Mouse (Mus musculus): ENCODE data around the gene Oaz3. TPM values are rescaled to one million over a fixed set of nuclear protein-coding genes. Genes with fewer than 3 reads are reported as not detected.

The Oaz3 gene
- polyA plus RNA-seq, 1 experiment from 2014 or later: 1.0 TPM

DNA sequence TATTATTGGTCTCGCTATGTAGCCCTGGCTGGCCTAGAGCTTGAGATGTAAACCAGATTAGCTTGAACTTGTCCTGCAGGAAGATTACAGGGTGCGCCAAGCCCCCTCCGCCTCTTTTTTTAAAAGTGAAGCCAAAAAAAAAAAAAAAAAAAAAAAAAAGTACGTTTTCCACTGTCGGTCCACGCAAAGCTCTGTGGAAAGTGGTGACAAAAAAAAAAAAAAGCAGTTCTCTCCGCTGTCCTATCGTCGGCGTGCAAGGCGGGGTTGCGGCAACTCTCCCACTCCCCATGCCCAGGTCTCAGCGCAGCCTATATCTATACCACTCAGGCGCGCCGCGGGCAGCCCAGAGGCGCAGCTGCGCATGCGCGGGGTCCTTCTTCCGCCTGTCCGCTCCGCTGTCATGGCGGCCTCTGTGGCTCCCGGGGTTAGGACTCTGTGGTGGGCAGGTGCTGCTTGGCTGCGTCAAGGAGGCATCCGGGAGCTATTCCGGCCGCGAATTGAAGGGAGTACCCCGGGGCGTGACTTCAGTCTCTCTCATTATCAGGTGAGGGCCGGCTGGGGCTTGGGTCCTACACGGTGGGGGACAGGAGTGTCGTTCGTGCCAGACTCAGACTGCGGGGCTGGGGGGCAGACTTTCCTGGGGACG, 641 bp downstream of the Oaz3 start, which contains the start of gene Mrpl9:
Gene Mrpl9 (plus strand): TSS at position 368 of the 646 bp plus-strand sequence.
- peak within 1 kb of the TSS; percentile 94 for H3K9ac ChIP-seq
- no peaks in the 10 kb centered on the region for H3K27me3 ChIP-seq
- H3K4me3 ChIP-seq (replicated peaks): peak within 1 kb of the TSS; percentile 96
- peak; percentile 98 for ATAC-seq (ENCODE audit: low FRiP score)
- no peaks in the 10 kb centered on the region for H3K9me3 ChIP-seq
- WGBS: under 1% methylated on average over 38 of the region's 39 CpGs
- H3K36me3 ChIP-seq (replicated peaks): peaks cover 36% of the 10 kb centered on the region
- H3K27ac ChIP-seq: peak within 1 kb of the TSS; percentile 74
- H3K4me1 ChIP-seq: peaks cover 15% of the 10 kb centered on the region
- H3K4me2 ChIP-seq: peak within 1 kb of the TSS; percentile 93

DNA sequence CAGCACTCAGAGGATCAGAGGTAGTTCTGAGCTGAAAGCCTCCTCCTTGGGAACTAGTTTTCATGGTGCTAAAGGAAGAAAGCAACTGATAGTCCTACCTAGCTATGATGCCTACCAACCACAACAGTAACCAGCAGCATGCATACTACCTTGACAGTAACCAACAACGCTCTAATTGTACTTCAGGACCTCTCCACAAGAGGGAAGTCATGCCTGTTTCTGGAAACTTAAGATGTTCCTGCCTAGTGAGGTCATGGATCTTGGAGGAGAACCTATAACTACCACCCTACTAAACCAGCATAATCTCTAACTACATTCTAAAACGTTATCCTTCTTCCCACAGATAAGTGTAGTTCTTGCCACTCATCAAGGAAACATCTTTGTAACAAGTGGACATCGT, 2.5 kb downstream of the Oaz3 start:
- H3K36me3 ChIP-seq (replicated peaks): peaks cover 17% of the 10 kb centered on the region
- ATAC-seq (ENCODE audit: low FRiP score): no peak
- peaks cover 15% of the 10 kb centered on the region for H3K4me1 ChIP-seq
- no peak overlapping the region for H3K27ac ChIP-seq
- H3K4me3 ChIP-seq (replicated peaks): no peak overlapping the region
- 41% methylated on average over 3 of the region's 3 CpGs for WGBS
- H3K4me2 ChIP-seq: no peak overlapping the region
- H3K27me3 ChIP-seq: no peaks in the 10 kb centered on the region
- no peaks in the 10 kb centered on the region for H3K9me3 ChIP-seq
- no peak overlapping the region for H3K9ac ChIP-seq

GRCm38 (mm10) chr3:94436420-94436819, 7.3 kb downstream of the Oaz3 start:
- Histone ChIP-seq H3K4me3 (replicated peaks) (no peak overlapping the region), H3K27ac (no peak overlapping the region), H3K9me3 (no peaks in the 10 kb centered on the region), H3K27me3 (no peaks in the 10 kb centered on the region), H3K9ac (no peak overlapping the region), H3K4me2 (no peak overlapping the region), H3K4me1 (no peaks in the 10 kb centered on the region), H3K36me3 (replicated peaks) (no peaks in the 10 kb centered on the region)
- no peak for ATAC-seq (ENCODE audit: low FRiP score)
- WGBS: 86% methylated on average over 9 of the region's 9 CpGs

DNA sequence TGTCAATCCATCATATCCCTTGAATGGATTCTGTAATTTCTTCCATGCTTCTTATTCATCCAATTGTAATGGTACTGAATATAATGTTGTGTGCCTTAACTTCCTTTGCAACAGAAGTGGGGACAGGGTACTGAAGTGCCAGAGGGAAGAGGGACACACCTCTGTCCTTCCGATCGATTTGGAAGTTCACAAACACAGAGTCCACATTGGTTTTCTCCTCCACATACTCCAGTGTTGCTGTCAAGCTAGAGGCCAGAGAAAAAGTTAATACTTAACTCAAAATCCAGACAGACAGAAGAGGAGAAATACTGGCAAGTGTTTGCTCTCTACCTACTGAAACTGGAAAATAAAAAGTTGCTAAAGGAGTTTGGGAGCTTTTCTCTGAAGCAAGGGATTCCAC, 9.4 kb downstream of the Oaz3 start:
- H3K4me2 ChIP-seq: no peak overlapping the region
- 91% methylated on average over 2 of the region's 2 CpGs for WGBS
- H3K4me3 ChIP-seq (replicated peaks): no peak overlapping the region
- no peak for ATAC-seq (ENCODE audit: low FRiP score)
- H3K36me3 ChIP-seq (replicated peaks): 0 out of 2 replicates have a peak, but pooled peaks cover 6% of the 10 kb centered on the region
- H3K9me3 ChIP-seq: no peaks in the 10 kb centered on the region
- no peaks in the 10 kb centered on the region for H3K4me1 ChIP-seq
- no peak overlapping the region for H3K27ac ChIP-seq
- no peak overlapping the region for H3K9ac ChIP-seq
- H3K27me3 ChIP-seq: no peaks in the 10 kb centered on the region

DNA sequence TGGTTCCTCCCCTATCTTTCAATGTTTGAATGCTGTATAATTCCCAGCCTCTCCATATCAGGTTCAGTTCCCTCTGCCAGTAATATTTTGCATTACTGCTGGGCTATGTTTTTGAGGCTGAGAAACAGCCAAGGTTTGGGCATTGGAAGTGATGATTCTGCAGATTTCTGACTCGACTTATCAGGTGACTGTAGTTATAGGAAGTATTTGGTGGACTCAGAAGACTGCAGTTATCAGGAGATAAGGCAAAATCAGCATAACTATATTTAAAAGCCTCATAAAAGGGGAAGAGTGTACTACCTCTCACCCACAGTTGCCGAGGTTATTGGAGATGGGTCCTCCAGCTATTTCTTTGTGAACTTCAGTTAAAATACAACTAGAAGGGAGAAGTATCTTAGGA, 12.7 kb downstream of the Oaz3 start:
- Histone ChIP-seq H3K4me2 (no peak overlapping the region), H3K27ac (no peak overlapping the region), H3K9ac (no peak overlapping the region), H3K27me3 (no peaks in the 10 kb centered on the region), H3K4me1 (no peaks in the 10 kb centered on the region), H3K36me3 (replicated peaks) (peaks cover 19% of the 10 kb centered on the region), H3K9me3 (no peaks in the 10 kb centered on the region), H3K4me3 (replicated peaks) (no peak overlapping the region)
- ATAC-seq (ENCODE audit: low FRiP score): no peak
- 91% methylated on average over 2 of the region's 2 CpGs for WGBS

GRCm38 (mm10) chr3:94413031-94413679, 30.6 kb downstream of the Oaz3 start, which contains the start of gene Tdrkh:
TSS of gene Tdrkh (plus strand) at chr3:94413273.
- Histone ChIP-seq H3K27me3 (no peaks in the 10 kb centered on the region), H3K36me3 (replicated peaks) (no peaks in the 10 kb centered on the region), H3K4me2 (peak within 1 kb of the TSS; percentile 92), H3K4me3 (replicated peaks) (peak within 1 kb of the TSS; percentile 58), H3K9ac (peak within 1 kb of the TSS; percentile 69), H3K4me1 (peaks cover 19% of the 10 kb centered on the region), H3K9me3 (no peaks in the 10 kb centered on the region), H3K27ac (peak within 1 kb of the TSS; percentile 83)
- WGBS: 6% methylated on average over 52 of the region's 52 CpGs
- peak; percentile 99 for ATAC-seq (ENCODE audit: low FRiP score)

GRCm38 (mm10) chr3:94412530-94412929, 31.2 kb downstream of the Oaz3 start:
- H3K4me3 ChIP-seq (replicated peaks): peak overlapping the region; percentile 58
- H3K4me2 ChIP-seq: peak overlapping the region; percentile 92
- H3K27me3 ChIP-seq: no peaks in the 10 kb centered on the region
- no peaks in the 10 kb centered on the region for H3K36me3 ChIP-seq (replicated peaks)
- no peak; the same call in 1 of the 2 replicates for ATAC-seq (ENCODE audit: low FRiP score)
- H3K9ac ChIP-seq: peak overlapping the region; percentile 69
- peaks cover 19% of the 10 kb centered on the region for H3K4me1 ChIP-seq
- WGBS: 8% methylated on average over 25 of the region's 25 CpGs
- peak overlapping the region; percentile 83 for H3K27ac ChIP-seq
- no peaks in the 10 kb centered on the region for H3K9me3 ChIP-seq

- H3K4me2 ChIP-seq: no peak overlapping the region
- no peaks in the 10 kb centered on the region for H3K9me3 ChIP-seq
- no peak overlapping the region for H3K9ac ChIP-seq
- WGBS: 73% methylated on average over 4 of the region's 4 CpGs
- H3K36me3 ChIP-seq (replicated peaks): no peaks in the 10 kb centered on the region
- H3K4me1 ChIP-seq: peaks cover 9% of the 10 kb centered on the region
- H3K4me3 ChIP-seq (replicated peaks): no peak overlapping the region
- peaks cover 8% of the 10 kb centered on the region; the same call in 1 of the 2 replicates for H3K27me3 ChIP-seq
- no peak overlapping the region for H3K27ac ChIP-seq
- ATAC-seq (ENCODE audit: low FRiP score): no peak
Measured at GRCm38 (mm10) chr3:94405561-94405960, 38.2 kb downstream of the Oaz3 start.

- no peaks in the 10 kb centered on the region for H3K9me3 ChIP-seq
- H3K9ac ChIP-seq: no peak overlapping the region
- ATAC-seq (ENCODE audit: low FRiP score): 0 out of 2 replicates have a peak, but pooled peaks have one; percentile 62
- H3K27me3 ChIP-seq: peaks cover 15% of the 10 kb centered on the region; the same call in 1 of the 2 replicates
- H3K4me3 ChIP-seq (replicated peaks): no peak overlapping the region
- H3K27ac ChIP-seq: no peak overlapping the region
- 35% methylated on average over 7 of the region's 7 CpGs for WGBS
- no peak overlapping the region for H3K4me2 ChIP-seq
- no peaks in the 10 kb centered on the region for H3K36me3 ChIP-seq (replicated peaks)
- peaks cover 17% of the 10 kb centered on the region for H3K4me1 ChIP-seq
Measured at GRCm38 (mm10) chr3:94404366-94405054, 39.2 kb downstream of the Oaz3 start.

DNA sequence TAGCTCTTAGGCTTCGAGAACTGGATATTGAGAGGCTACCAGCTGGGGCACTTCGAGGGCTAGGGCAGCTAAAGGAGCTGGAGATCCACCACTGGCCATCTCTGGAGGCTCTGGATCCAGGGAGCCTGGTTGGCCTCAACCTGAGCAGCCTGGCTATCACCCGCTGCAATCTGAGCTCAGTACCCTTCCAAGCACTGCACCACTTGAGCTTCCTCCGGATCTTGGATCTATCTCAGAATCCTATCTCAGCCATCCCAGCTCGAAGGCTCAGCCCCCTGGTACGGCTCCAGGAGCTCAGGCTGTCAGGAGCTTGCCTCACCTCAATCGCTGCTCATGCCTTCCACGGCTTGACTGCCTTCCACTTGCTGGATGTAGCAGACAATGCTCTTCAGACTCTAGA, 41.3 kb downstream of the Oaz3 start:
- H3K4me3 ChIP-seq (replicated peaks): no peak overlapping the region
- no peaks in the 10 kb centered on the region for H3K9me3 ChIP-seq
- peaks cover 23% of the 10 kb centered on the region for H3K27me3 ChIP-seq
- no peak overlapping the region for H3K27ac ChIP-seq
- H3K36me3 ChIP-seq (replicated peaks): no peaks in the 10 kb centered on the region
- 76% methylated on average over 8 of the region's 8 CpGs for WGBS
- no peak overlapping the region for H3K4me2 ChIP-seq
- no peak overlapping the region for H3K9ac ChIP-seq
- peaks cover 26% of the 10 kb centered on the region for H3K4me1 ChIP-seq
- ATAC-seq (ENCODE audit: low FRiP score): no peak

DNA sequence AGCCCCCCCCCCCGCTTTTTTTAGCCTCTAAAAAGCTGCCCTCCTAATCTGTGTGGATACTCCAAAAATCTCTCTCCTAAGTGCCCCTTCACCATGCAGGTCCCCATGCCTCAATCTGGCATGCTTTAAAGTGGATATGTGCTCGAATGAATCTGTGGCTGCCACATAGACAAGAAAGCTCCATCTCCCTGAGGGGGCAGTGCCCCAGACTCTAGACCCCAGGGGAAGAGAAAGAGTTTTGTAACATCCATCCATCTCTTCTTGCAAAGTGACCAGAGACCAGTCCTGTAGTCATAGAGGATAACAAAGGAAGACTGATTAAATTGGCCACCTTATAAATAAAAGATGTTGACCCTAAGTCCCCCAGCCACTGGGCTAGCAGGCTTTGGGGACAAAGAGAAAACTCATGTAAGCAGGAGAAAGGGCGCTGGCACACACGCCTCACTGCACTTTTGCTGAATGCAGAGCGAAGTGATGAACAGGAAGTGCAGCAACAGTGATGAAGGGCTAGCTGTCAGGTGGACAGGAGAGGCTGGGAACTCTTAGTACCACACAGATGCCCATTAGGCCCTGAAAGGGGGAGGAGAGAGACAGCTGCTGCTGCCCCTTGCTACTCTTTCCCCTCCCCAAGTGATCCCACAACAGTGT, 43.9 kb downstream of the Oaz3 start:
- 21% methylated on average over 5 of the region's 5 CpGs for WGBS
- Histone ChIP-seq H3K9me3 (no peaks in the 10 kb centered on the region), H3K9ac (peak overlapping the region; percentile 51), H3K4me3 (replicated peaks) (peak overlapping the region; percentile 40), H3K4me1 (peaks cover 23% of the 10 kb centered on the region), H3K36me3 (replicated peaks) (no peaks in the 10 kb centered on the region), H3K4me2 (peak overlapping the region; percentile 64), H3K27me3 (peaks cover 30% of the 10 kb centered on the region), H3K27ac (no peak overlapping the region)
- peak; percentile 42; the same call in 1 of the 2 replicates for ATAC-seq (ENCODE audit: low FRiP score)

GRCm38 (mm10) chr3:94398943-94399481, 44.7 kb downstream of the Oaz3 start:
- H3K27me3 ChIP-seq: peaks cover 26% of the 10 kb centered on the region
- under 1% methylated on average over 20 of the region's 20 CpGs for WGBS
- H3K4me2 ChIP-seq: peak overlapping the region; percentile 64
- peak overlapping the region; percentile 51 for H3K9ac ChIP-seq
- H3K4me3 ChIP-seq (replicated peaks): peak overlapping the region; percentile 40
- no peaks in the 10 kb centered on the region for H3K9me3 ChIP-seq
- ATAC-seq (ENCODE audit: low FRiP score): peak; percentile 68; the same call in 1 of the 2 replicates
- H3K4me1 ChIP-seq: peaks cover 17% of the 10 kb centered on the region
- H3K27ac ChIP-seq: no peak overlapping the region
- H3K36me3 ChIP-seq (replicated peaks): no peaks in the 10 kb centered on the region
